Mouse (Mus musculus): Measurements from ENCODE around the gene Pdhb. TPM values are rescaled to one million over a fixed set of nuclear protein-coding genes. Genes with fewer than 3 reads are reported as not detected.

The Pdhb gene
- polyA plus RNA-seq, 1 experiment from 2014 or later, result 166 TPM

- no peaks in the 10 kb centered on the region for H3K27me3 ChIP-seq (ENCODE audit: insufficient read depth, low read length)
- H3K36me3 ChIP-seq (ENCODE audit: insufficient read depth), result no peaks in the 10 kb centered on the region
- no peak overlapping the region for H3K4me3 ChIP-seq (ENCODE audit: low read depth, low read length)
- no peak overlapping the region for H3K27ac ChIP-seq (ENCODE audit: low read depth)
- ATAC-seq (ENCODE audit: insufficient read depth) (no peak), DNase-seq (no peak)
- H3K4me2 ChIP-seq, result no peak overlapping the region
- H3K9ac ChIP-seq, result no peak overlapping the region
- no peaks in the 10 kb centered on the region for H3K4me1 ChIP-seq (ENCODE audit: insufficient read depth)
- 84% methylated on average over 5 of the region's 5 CpGs for WGBS
- TF ChIP-seq CTCF (IDR thresholded peaks at IDR 0.05; ENCODE audit: low read depth), result no peak
- no peaks in the 10 kb centered on the region for H3K9me3 ChIP-seq (ENCODE audit: low read depth, low read length)
Observed at GRCm38 (mm10) chr14:8207543-8207942, 34.7 kb upstream of the Pdhb start.

DNA sequence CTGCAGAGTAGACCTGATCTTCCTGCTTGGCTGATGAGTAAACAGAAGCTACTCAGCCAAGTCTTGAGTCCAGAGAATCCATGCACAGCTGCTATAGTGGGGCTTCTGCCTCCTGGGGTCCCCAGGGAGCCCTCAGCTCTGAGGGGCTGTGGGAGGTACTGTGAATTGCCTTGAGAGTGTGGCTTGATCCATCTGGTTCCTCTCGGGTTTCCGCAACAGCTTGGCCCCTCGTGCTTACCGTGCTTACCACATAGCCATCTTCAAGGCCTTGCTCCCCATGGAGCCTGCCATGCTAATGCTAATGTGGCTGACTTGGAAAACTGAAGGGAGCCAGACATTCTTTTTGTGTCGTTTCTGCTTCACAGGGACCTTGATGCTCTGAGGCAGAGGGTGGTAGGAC, 34.3 kb upstream of the Pdhb start:
- ATAC-seq (ENCODE audit: insufficient read depth) (0 out of 2 replicates have a peak, but pooled peaks have one; percentile 42), DNase-seq (no peak)
- H3K4me3 ChIP-seq (ENCODE audit: low read depth, low read length), result no peak overlapping the region
- no peaks in the 10 kb centered on the region for H3K9me3 ChIP-seq (ENCODE audit: low read depth, low read length)
- no peaks in the 10 kb centered on the region for H3K4me1 ChIP-seq (ENCODE audit: insufficient read depth)
- no peaks in the 10 kb centered on the region for H3K27me3 ChIP-seq (ENCODE audit: insufficient read depth, low read length)
- TF ChIP-seq CTCF (IDR thresholded peaks at IDR 0.05; ENCODE audit: low read depth), result no peak
- H3K9ac ChIP-seq, result no peak overlapping the region
- H3K36me3 ChIP-seq (ENCODE audit: insufficient read depth), result no peaks in the 10 kb centered on the region
- H3K27ac ChIP-seq (ENCODE audit: low read depth), result no peak overlapping the region
- no peak overlapping the region for H3K4me2 ChIP-seq
- WGBS, result 35% methylated on average over 5 of the region's 5 CpGs

DNA sequence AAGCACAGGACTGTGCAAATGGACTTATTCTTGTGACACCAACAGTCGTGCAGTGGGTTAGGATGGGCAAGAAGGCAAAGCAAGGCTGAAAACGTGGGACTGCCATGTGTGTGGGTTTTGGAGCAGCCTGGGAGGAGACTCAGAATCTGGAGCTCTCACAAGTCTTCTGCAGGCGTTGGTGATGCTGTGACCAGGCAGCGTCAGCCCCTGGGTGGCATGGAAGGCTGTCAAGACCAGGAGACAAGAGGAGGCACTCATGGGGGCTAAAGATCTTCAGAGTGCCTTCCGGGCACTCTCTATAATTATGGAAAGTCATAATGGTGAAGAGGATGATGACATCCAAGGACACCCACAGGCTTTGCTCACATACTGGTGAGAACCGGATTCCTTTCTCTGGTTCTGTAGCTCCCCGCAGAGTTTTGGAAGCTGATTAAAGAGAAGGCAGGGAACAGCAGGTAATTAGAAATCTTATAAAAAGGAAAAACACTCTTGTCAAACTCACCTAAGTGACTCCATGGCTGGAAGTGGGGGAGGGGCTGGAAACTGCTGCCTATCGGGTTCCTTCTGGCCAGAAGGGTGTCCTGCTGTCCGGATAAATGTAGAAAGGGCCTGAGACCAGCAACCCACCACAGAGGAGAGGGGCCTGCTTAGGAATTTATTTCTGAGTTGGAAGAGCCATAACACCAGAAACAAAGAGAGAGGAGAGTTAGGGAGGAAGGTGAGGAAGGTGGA, 33.5 kb upstream of the Pdhb start:
- TF ChIP-seq CTCF (IDR thresholded peaks at IDR 0.05; ENCODE audit: low read depth), result no peak
- DNase-seq (no peak), ATAC-seq (ENCODE audit: insufficient read depth) (no peak)
- Histone ChIP-seq H3K4me3 (ENCODE audit: low read depth, low read length) (no peak overlapping the region), H3K27ac (ENCODE audit: low read depth) (no peak overlapping the region), H3K9me3 (ENCODE audit: low read depth, low read length) (no peaks in the 10 kb centered on the region), H3K4me1 (ENCODE audit: insufficient read depth) (no peaks in the 10 kb centered on the region), H3K4me2 (no peak overlapping the region), H3K27me3 (ENCODE audit: insufficient read depth, low read length) (no peaks in the 10 kb centered on the region), H3K9ac (no peak overlapping the region), H3K36me3 (ENCODE audit: insufficient read depth) (no peaks in the 10 kb centered on the region)
- WGBS, result 51% methylated on average over 9 of the region's 9 CpGs

- WGBS, result 76% methylated on average over 3 of the region's 3 CpGs
- no peak overlapping the region for H3K27ac ChIP-seq (ENCODE audit: low read depth)
- H3K9me3 ChIP-seq (ENCODE audit: low read depth, low read length), result no peaks in the 10 kb centered on the region
- no peak overlapping the region for H3K4me3 ChIP-seq (ENCODE audit: low read depth, low read length)
- no peaks in the 10 kb centered on the region for H3K4me1 ChIP-seq (ENCODE audit: insufficient read depth)
- no peak for TF ChIP-seq CTCF (IDR thresholded peaks at IDR 0.05; ENCODE audit: low read depth)
- no peak overlapping the region for H3K9ac ChIP-seq
- H3K36me3 ChIP-seq (ENCODE audit: insufficient read depth), result no peaks in the 10 kb centered on the region
- ATAC-seq (ENCODE audit: insufficient read depth) (no peak), DNase-seq (no peak)
- no peaks in the 10 kb centered on the region for H3K27me3 ChIP-seq (ENCODE audit: insufficient read depth, low read length)
- no peak overlapping the region for H3K4me2 ChIP-seq
Observed at GRCm38 (mm10) chr14:8201715-8202114, 28.9 kb upstream of the Pdhb start.

GRCm38 (mm10) chr14:8200769-8201168, 27.9 kb upstream of the Pdhb start:
- Histone ChIP-seq H3K9ac (no peak overlapping the region), H3K4me1 (ENCODE audit: insufficient read depth) (no peaks in the 10 kb centered on the region), H3K9me3 (ENCODE audit: low read depth, low read length) (no peaks in the 10 kb centered on the region), H3K27ac (ENCODE audit: low read depth) (no peak overlapping the region), H3K4me2 (no peak overlapping the region), H3K36me3 (ENCODE audit: insufficient read depth) (no peaks in the 10 kb centered on the region), H3K27me3 (ENCODE audit: insufficient read depth, low read length) (no peaks in the 10 kb centered on the region), H3K4me3 (ENCODE audit: low read depth, low read length) (no peak overlapping the region)
- ATAC-seq (ENCODE audit: insufficient read depth) (no peak; the same call in 1 of the 2 replicates), DNase-seq (peak; percentile 42)
- TF ChIP-seq CTCF (IDR thresholded peaks at IDR 0.05; ENCODE audit: low read depth), result no peak
- WGBS, result 55% methylated on average over 5 of the region's 5 CpGs

DNA sequence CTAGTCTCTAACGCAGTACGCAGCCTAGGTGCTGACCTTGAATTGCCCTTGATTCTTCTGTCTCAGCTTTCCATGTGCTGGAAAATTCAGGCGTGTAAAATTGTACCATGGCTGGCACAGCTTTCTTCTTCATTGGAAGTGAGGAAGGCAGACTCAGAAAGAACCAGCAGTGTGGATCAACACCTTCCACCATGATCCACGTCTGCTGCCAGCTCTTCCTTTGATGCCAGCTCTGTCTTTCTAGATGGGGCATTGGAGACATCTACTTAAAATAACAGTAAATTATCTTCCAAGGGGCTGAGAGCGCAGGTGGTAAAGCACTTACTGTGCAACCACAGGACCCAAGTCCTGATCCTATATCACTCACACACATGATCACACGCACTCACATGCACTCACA, 19.9 kb upstream of the Pdhb start:
- no peak overlapping the region for H3K9ac ChIP-seq
- H3K9me3 ChIP-seq (ENCODE audit: low read depth, low read length), result no peaks in the 10 kb centered on the region
- no peak overlapping the region for H3K4me3 ChIP-seq (ENCODE audit: low read depth, low read length)
- ATAC-seq (ENCODE audit: insufficient read depth), result no peak
- WGBS, result 80% methylated on average over 6 of the region's 6 CpGs
- no peak overlapping the region for H3K4me2 ChIP-seq
- H3K27ac ChIP-seq (ENCODE audit: low read depth), result no peak overlapping the region
- no peak for TF ChIP-seq CTCF (IDR thresholded peaks at IDR 0.05; ENCODE audit: low read depth)
- no peaks in the 10 kb centered on the region for H3K36me3 ChIP-seq (ENCODE audit: insufficient read depth)
- H3K27me3 ChIP-seq (ENCODE audit: insufficient read depth, low read length), result no peaks in the 10 kb centered on the region
- no peaks in the 10 kb centered on the region for H3K4me1 ChIP-seq (ENCODE audit: insufficient read depth)
- no peak for DNase-seq

GRCm38 (mm10) chr14:8191331-8191965, 18.6 kb upstream of the Pdhb start:
- Histone ChIP-seq H3K27ac (ENCODE audit: low read depth) (no peak overlapping the region), H3K9ac (no peak overlapping the region), H3K27me3 (ENCODE audit: insufficient read depth, low read length) (no peaks in the 10 kb centered on the region), H3K4me2 (no peak overlapping the region), H3K4me3 (ENCODE audit: low read depth, low read length) (no peak overlapping the region), H3K36me3 (ENCODE audit: insufficient read depth) (no peaks in the 10 kb centered on the region), H3K4me1 (ENCODE audit: insufficient read depth) (no peaks in the 10 kb centered on the region), H3K9me3 (ENCODE audit: low read depth, low read length) (no peaks in the 10 kb centered on the region)
- ATAC-seq (ENCODE audit: insufficient read depth), result no peak
- TF ChIP-seq CTCF (IDR thresholded peaks at IDR 0.05; ENCODE audit: low read depth), result no peak
- no peak for DNase-seq
- WGBS, result 51% methylated on average over 12 of the region's 12 CpGs

Measured in lung, embryonic 14.5 days (tissue).